Mouse (Mus musculus) activated CD4-positive, CD25-positive, alpha-beta regulatory T cell, adult 4 months (primary cell): ENCODE measurements around the gene Tex19.2. TPM values are rescaled to one million over a fixed set of nuclear protein-coding genes. Genes with fewer than 3 reads are reported as not detected.

Experiments
- polyA plus RNA-seq, 2 experiments: library from polyadenylated mRNA; unstranded; fragments of 100-300 nt; shearing (Covaris generic); gene quantifications; one replicate each; pipeline ENCODE4 v1.2.1; 2017

Gene Tex19.2
- polyA plus RNA-seq, 2 experiments from 2014 or later: not detected

Other genes with a start within 250 kb of the Tex19.2 start
- gene Ccdc57, start 185.8 kb downstream of the Tex19.2 start, polyA plus RNA-seq: under 1 TPM; 0.41 to 0.46 TPM
- 1 to 10 TPM; 3.8 to 4.0 TPM for gene Slc16a3, start 170.2 kb downstream of the Tex19.2 start, polyA plus RNA-seq
- gene Csnk1d, start 127.3 kb downstream of the Tex19.2 start, polyA plus RNA-seq: 10 to 100 TPM; 57.0 to 62.6 TPM
- gene Cd7, start 79.3 kb downstream of the Tex19.2 start, polyA plus RNA-seq: 100 to 1,000 TPM in 1 of 2 experiments, 10 to 100 TPM in 1; 84.3 to 121 TPM
- gene Sectm1b, start 55.1 kb downstream of the Tex19.2 start, polyA plus RNA-seq: not detected
- not detected for gene Sectm1a, start 37.5 kb downstream of the Tex19.2 start, polyA plus RNA-seq
- gene Tex19.1, start 27.5 kb upstream of the Tex19.2 start, polyA plus RNA-seq: not detected
- gene Uts2r, start 41.6 kb upstream of the Tex19.2 start, polyA plus RNA-seq: not detected
- 1 to 10 TPM; 1.5 to 2.1 TPM for gene Hexdc, start 85.8 kb upstream of the Tex19.2 start, polyA plus RNA-seq
- gene Ogfod3, start 86.0 kb upstream of the Tex19.2 start, polyA plus RNA-seq: 1 to 10 TPM; 4.4 to 4.7 TPM
- gene Cybc1, start 110.6 kb upstream of the Tex19.2 start, polyA plus RNA-seq: 10 to 100 TPM; 66.8 to 78.7 TPM
- 10 to 100 TPM; 20.6 to 33.3 TPM for gene Narf, start 118.6 kb upstream of the Tex19.2 start, polyA plus RNA-seq
- 1 to 10 TPM; 5.3 to 6.3 TPM for gene Foxk2, start 141.3 kb upstream of the Tex19.2 start, polyA plus RNA-seq
- gene Wdr45b, start 235.8 kb upstream of the Tex19.2 start, polyA plus RNA-seq: 10 to 100 TPM; 22.2 to 25.7 TPM